ENCODE assay signal across 20 mouse cellular contexts in genomic region chr9:111062840-111063239, GRCm38 (mm10). TPM values are rescaled to one million over a fixed set of nuclear protein-coding genes. Genes with fewer than 3 reads are reported as not detected.
"Had no signal": no experiment of that assay in that cellular context is flagged by ENCODE, and none has a peak within 500 bp of the region (broad histone marks: within the 10 kb centered on the region; RNA-seq: fewer than 3 reads in every experiment).

No protein-coding gene starts in this region.

- H3K36me3 ChIP-seq: kidney, embryonic 15.5 days; liver, embryonic 13.5 days; midbrain, embryonic 12.5 days; midbrain, embryonic 15.5 days; neural tube, embryonic 12.5 days; neural tube, embryonic 15.5 days had no signal

- H3K9me3 ChIP-seq: kidney, embryonic 15.5 days; liver, embryonic 13.5 days; midbrain, embryonic 12.5 days; midbrain, embryonic 15.5 days; neural tube, embryonic 12.5 days; neural tube, embryonic 15.5 days had no signal

- H3K4me1 ChIP-seq: midbrain, embryonic 12.5 days; midbrain, embryonic 15.5 days; neural tube, embryonic 12.5 days; neural tube, embryonic 15.5 days had no signal

- H3K9ac ChIP-seq: kidney, embryonic 15.5 days; liver, embryonic 13.5 days; lung, embryonic 14.5 days; midbrain, embryonic 12.5 days; midbrain, embryonic 15.5 days; neural tube, embryonic 12.5 days; neural tube, embryonic 15.5 days had no signal

- ATAC-seq: lung, postnatal 0 days; midbrain, embryonic 15.5 days had no signal

- H3K4me2 ChIP-seq: kidney, embryonic 15.5 days; liver, embryonic 13.5 days; lung, embryonic 14.5 days; midbrain, embryonic 12.5 days; midbrain, embryonic 15.5 days; neural tube, embryonic 12.5 days; neural tube, embryonic 15.5 days had no signal

- H3K4me3 ChIP-seq: kidney, embryonic 15.5 days; left cerebral cortex, adult 2 months; liver, embryonic 13.5 days; midbrain, embryonic 12.5 days; midbrain, embryonic 15.5 days; neural tube, embryonic 12.5 days; neural tube, embryonic 15.5 days had no signal

- DNase-seq: kidney, adult 8-10 months; kidney, postnatal 10 days; kidney, postnatal 36 days; layer of hippocampus, postnatal 36 days; liver, embryonic 13.5 days; lung, embryonic 14.5 days; right cerebral cortex, adult 18-20 months; right cerebral cortex, postnatal 14 days; right cerebral cortex, postnatal 4 days; thymus, adult 2 months; thymus, postnatal 25 days had no signal

- H3K27me3 ChIP-seq: midbrain, embryonic 12.5 days; midbrain, embryonic 15.5 days; neural tube, embryonic 12.5 days; neural tube, embryonic 15.5 days had no signal

- H3K27ac ChIP-seq: kidney, embryonic 15.5 days; left cerebral cortex, adult 2 months; liver, embryonic 13.5 days; midbrain, embryonic 12.5 days; midbrain, embryonic 15.5 days; neural tube, embryonic 12.5 days; neural tube, embryonic 15.5 days; stomach, postnatal 0 days had no signal

RNA-seq across cellular contexts. Expression of gene Ltf, which starts 43.8 kb away (rescaled TPM):
- total RNA-seq: layer of hippocampus, adult 8-10 months had no signal
